Mouse (Mus musculus): ENCODE measurements around the gene Pkdcc.

The Pkdcc gene
- long read RNA-seq, experiment 1, partial matches to known transcripts = 3 of 5 reads
- long read RNA-seq, experiment 1, other reads (novel, unspliced or antisense) = 2 of 5 reads
- long read RNA-seq, experiment 2, partial matches to known transcripts = 2 of 2 reads
- long read RNA-seq, experiment 2, other reads (novel, unspliced or antisense) = 0 of 2 reads

GRCm38 (mm10) chr17:83214674-83215528 is at the start of gene Pkdcc:
TSS of gene Pkdcc (plus strand) at chr17:83215292.
- intact Hi-C loops (cut with DNase I) = loop anchor here (5.0 kb wide), 2 partner anchors 93 to 163 kb away; no protein-coding TSS in a partner anchor

GRCm38 (mm10) chr17:83166195-83166594 is 48.9 kb upstream of the Pkdcc start:
- intact Hi-C loops (cut with DNase I) = no loop called here

- intact Hi-C loops (cut with DNase I) = no loop called here
Measured at GRCm38 (mm10) chr17:83176146-83176545, 38.9 kb upstream of the Pkdcc start.

- intact Hi-C loops (cut with DNase I) = no loop called here
Measured at GRCm38 (mm10) chr17:83178483-83179150, 36.5 kb upstream of the Pkdcc start.

- intact Hi-C loops (cut with DNase I) = no loop called here
Measured at GRCm38 (mm10) chr17:83179151-83179531, 36.0 kb upstream of the Pkdcc start.

GRCm38 (mm10) chr17:83179569-83179968 is 35.5 kb upstream of the Pkdcc start:
- intact Hi-C loops (cut with DNase I) = no loop called here

GRCm38 (mm10) chr17:83181086-83181485 is 34.0 kb upstream of the Pkdcc start:
- intact Hi-C loops (cut with DNase I) = no loop called here

GRCm38 (mm10) chr17:83181592-83181991 is 33.5 kb upstream of the Pkdcc start:
- intact Hi-C loops (cut with DNase I) = no loop called here

- intact Hi-C loops (cut with DNase I) = no loop called here
Measured at GRCm38 (mm10) chr17:83182061-83182664, 32.9 kb upstream of the Pkdcc start.

- intact Hi-C loops (cut with DNase I) = no loop called here
Measured at GRCm38 (mm10) chr17:83182780-83183179, 32.3 kb upstream of the Pkdcc start.

GRCm38 (mm10) chr17:83187751-83188565 is 27.1 kb upstream of the Pkdcc start:
- intact Hi-C loops (cut with DNase I) = no loop called here

- intact Hi-C loops (cut with DNase I) = no loop called here
Measured at GRCm38 (mm10) chr17:83190810-83191209, 24.3 kb upstream of the Pkdcc start.

- intact Hi-C loops (cut with DNase I) = no loop called here
Measured at GRCm38 (mm10) chr17:83194491-83194890, 20.6 kb upstream of the Pkdcc start.

- intact Hi-C loops (cut with DNase I) = no loop called here
Measured at GRCm38 (mm10) chr17:83197361-83197923, 17.6 kb upstream of the Pkdcc start.

GRCm38 (mm10) chr17:83200469-83200868 is 14.6 kb upstream of the Pkdcc start:
- intact Hi-C loops (cut with DNase I) = no loop called here

GRCm38 (mm10) chr17:83201257-83201656 is 13.8 kb upstream of the Pkdcc start:
- intact Hi-C loops (cut with DNase I) = no loop called here

GRCm38 (mm10) chr17:83203692-83204383 is 11.3 kb upstream of the Pkdcc start:
- intact Hi-C loops (cut with DNase I) = no loop called here

GRCm38 (mm10) chr17:83207296-83207695 is 7.8 kb upstream of the Pkdcc start:
- intact Hi-C loops (cut with DNase I) = no loop called here

- intact Hi-C loops (cut with DNase I) = no loop called here
Measured at GRCm38 (mm10) chr17:83208455-83208854, 6.6 kb upstream of the Pkdcc start.

GRCm38 (mm10) chr17:83210531-83210930 is 4.6 kb upstream of the Pkdcc start:
- intact Hi-C loops (cut with DNase I) = no loop called here

Data from adrenal gland (tissue).